Mouse (Mus musculus): ENCODE data around the gene Aco2. TPM values are rescaled to one million over a fixed set of nuclear protein-coding genes. Genes with fewer than 3 reads are reported as not detected.

The Aco2 gene
- polyA plus RNA-seq, 1 experiment = 174 TPM

GRCm38 (mm10) chr15:81921255-81921654, 49.1 kb downstream of the Aco2 start:
- Histone ChIP-seq H3K4me1 (ENCODE audit: control insufficient read depth, insufficient read depth, low read length) (no peaks in the 10 kb centered on the region), H3K36me3 (ENCODE audit: control insufficient read depth, insufficient read depth, low read length, poor library complexity, severe bottlenecking) (no peaks in the 10 kb centered on the region)

DNA sequence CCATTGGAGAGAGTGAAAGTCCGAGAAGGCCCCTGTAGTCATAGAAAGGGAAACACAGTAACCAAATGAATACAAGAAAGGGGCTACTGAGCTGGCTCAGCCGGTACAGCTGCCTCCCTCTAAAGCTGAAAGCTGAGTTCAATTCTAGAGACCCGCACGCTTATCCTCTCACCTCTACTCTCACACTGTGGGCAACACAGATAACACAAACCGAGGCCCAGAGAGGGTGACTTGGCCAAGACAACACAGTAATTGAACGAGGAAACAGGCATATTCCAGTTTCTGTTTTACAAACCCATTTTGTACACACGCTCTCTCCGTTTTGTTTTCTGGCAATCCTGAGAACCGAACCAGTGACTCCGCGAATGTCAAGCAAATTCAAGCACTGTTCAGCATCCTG, 52.8 kb downstream of the Aco2 start:
- peak overlapping the region; percentile 77 for H3K4me3 ChIP-seq (ENCODE audit: low read depth, low read length)
- H3K9ac ChIP-seq (ENCODE audit: low read depth, poor library complexity, severe bottlenecking) = peak overlapping the region; percentile 89
- H3K4me1 ChIP-seq (ENCODE audit: control insufficient read depth, insufficient read depth, low read length) = no peaks in the 10 kb centered on the region
- no peaks in the 10 kb centered on the region for H3K36me3 ChIP-seq (ENCODE audit: control insufficient read depth, insufficient read depth, low read length, poor library complexity, severe bottlenecking)
- no peaks in the 10 kb centered on the region for H3K9me3 ChIP-seq (replicated peaks; ENCODE audit: control insufficient read depth, insufficient read depth, low read length, poor library complexity, severe bottlenecking)
- no peaks in the 10 kb centered on the region for H3K27me3 ChIP-seq (ENCODE audit: control insufficient read depth, insufficient read depth, low read length, poor library complexity, severe bottlenecking)
- H3K27ac ChIP-seq (ENCODE audit: insufficient read depth, low read length) = no peak overlapping the region
- TF ChIP-seq EP300 (IDR thresholded peaks at IDR 0.05; ENCODE audit: insufficient read depth, low read depth, low read length) (no peak), POLR2A (IDR thresholded peaks at IDR 0.05; ENCODE audit: insufficient read depth, low read length) (no peak), CTCF (IDR thresholded peaks at IDR 0.05; ENCODE audit: low read depth, low read length) (no peak)

More at GRCm38 (mm10) chr15:81921255-81921654, 49.1 kb downstream of the Aco2 start:
- Histone ChIP-seq H3K27ac (ENCODE audit: insufficient read depth, low read length) (no peak overlapping the region), H3K9ac (ENCODE audit: low read depth, poor library complexity, severe bottlenecking) (no peak overlapping the region), H3K27me3 (ENCODE audit: control insufficient read depth, insufficient read depth, low read length, poor library complexity, severe bottlenecking) (no peaks in the 10 kb centered on the region), H3K4me3 (ENCODE audit: low read depth, low read length) (no peak overlapping the region), H3K9me3 (replicated peaks; ENCODE audit: control insufficient read depth, insufficient read depth, low read length, poor library complexity, severe bottlenecking) (no peaks in the 10 kb centered on the region)
- TF ChIP-seq POLR2A (IDR thresholded peaks at IDR 0.05; ENCODE audit: insufficient read depth, low read length) (no peak), CTCF (IDR thresholded peaks at IDR 0.05; ENCODE audit: low read depth, low read length) (no peak), EP300 (IDR thresholded peaks at IDR 0.05; ENCODE audit: insufficient read depth, low read depth, low read length) (no peak)

DNA sequence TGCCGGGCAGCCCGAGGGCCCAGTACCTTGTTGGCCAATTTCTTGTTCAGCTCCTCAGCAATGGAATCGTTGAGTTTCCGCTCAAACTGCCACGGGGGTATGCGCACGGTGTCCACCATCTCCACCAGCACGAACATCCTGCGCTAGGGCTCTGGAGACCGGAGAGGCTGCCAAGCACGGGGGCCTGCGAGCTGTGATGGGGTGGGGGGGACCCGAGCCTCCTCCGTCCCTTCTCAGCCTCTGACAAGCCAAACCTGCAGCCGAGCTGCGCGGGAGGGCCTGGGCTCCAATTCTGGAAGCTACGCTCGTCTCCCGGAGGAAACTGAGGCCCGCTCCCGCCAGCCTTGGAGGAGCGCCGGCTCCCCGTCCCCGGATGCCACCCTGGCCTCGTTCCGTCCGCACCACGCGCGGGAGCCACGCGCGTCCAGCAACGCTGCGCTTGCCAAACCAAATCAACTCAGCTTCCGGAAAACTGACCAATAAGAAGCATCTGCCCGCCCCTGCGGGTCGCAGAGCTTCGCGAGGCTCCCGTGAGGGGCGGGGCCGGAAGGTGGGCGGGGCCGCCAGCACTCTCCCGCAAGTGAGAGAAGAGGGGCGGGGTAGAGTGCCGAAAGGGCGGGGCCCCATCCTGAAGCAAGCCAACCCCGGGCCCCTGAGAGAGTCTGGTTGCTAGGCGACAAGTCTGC, 53.8 kb downstream of the Aco2 start, which contains the start of gene Polr3h:
TSS of gene Polr3h (minus strand) at position 481 of the 686 bp plus-strand sequence.
- Histone ChIP-seq H3K9me3 (replicated peaks; ENCODE audit: control insufficient read depth, insufficient read depth, low read length, poor library complexity, severe bottlenecking) (no peaks in the 10 kb centered on the region), H3K36me3 (ENCODE audit: control insufficient read depth, insufficient read depth, low read length, poor library complexity, severe bottlenecking) (no peaks in the 10 kb centered on the region), H3K4me1 (ENCODE audit: control insufficient read depth, insufficient read depth, low read length) (no peaks in the 10 kb centered on the region), H3K27ac (ENCODE audit: insufficient read depth, low read length) (no peak within 1 kb of the TSS), H3K4me3 (ENCODE audit: low read depth, low read length) (peak within 1 kb of the TSS; percentile 77), H3K9ac (ENCODE audit: low read depth, poor library complexity, severe bottlenecking) (peak within 1 kb of the TSS; percentile 89), H3K27me3 (ENCODE audit: control insufficient read depth, insufficient read depth, low read length, poor library complexity, severe bottlenecking) (no peaks in the 10 kb centered on the region)
- TF ChIP-seq POLR2A (IDR thresholded peaks at IDR 0.05; ENCODE audit: insufficient read depth, low read length) (peak; percentile 38), EP300 (IDR thresholded peaks at IDR 0.05; ENCODE audit: insufficient read depth, low read depth, low read length) (no peak)

DNA sequence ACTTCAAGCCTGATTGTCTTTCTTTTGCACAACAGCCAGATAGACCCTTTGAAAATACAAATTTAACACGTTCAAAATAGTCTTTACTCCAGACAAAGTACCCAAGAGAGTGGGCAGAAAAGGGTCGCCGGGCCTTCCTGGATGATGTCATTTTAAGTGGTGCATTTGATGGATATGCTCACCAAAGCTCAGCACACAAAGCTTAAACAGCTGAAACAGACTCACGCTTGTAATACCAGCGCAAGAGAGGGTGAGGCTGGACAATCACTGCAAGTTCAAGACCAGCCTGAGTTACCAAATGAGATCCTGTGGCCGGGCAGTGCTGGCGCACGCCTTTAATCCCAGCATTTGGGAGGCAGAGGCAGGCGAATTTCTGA, 54.3 kb downstream of the Aco2 start:
- Histone ChIP-seq H3K4me3 (ENCODE audit: low read depth, low read length) (no peak overlapping the region), H3K4me1 (ENCODE audit: control insufficient read depth, insufficient read depth, low read length) (no peaks in the 10 kb centered on the region), H3K27ac (ENCODE audit: insufficient read depth, low read length) (no peak overlapping the region), H3K9ac (ENCODE audit: low read depth, poor library complexity, severe bottlenecking) (no peak overlapping the region), H3K9me3 (replicated peaks; ENCODE audit: control insufficient read depth, insufficient read depth, low read length, poor library complexity, severe bottlenecking) (no peaks in the 10 kb centered on the region), H3K27me3 (ENCODE audit: control insufficient read depth, insufficient read depth, low read length, poor library complexity, severe bottlenecking) (no peaks in the 10 kb centered on the region), H3K36me3 (ENCODE audit: control insufficient read depth, insufficient read depth, low read length, poor library complexity, severe bottlenecking) (no peaks in the 10 kb centered on the region)
- TF ChIP-seq POLR2A (IDR thresholded peaks at IDR 0.05; ENCODE audit: insufficient read depth, low read length) (no peak), EP300 (IDR thresholded peaks at IDR 0.05; ENCODE audit: insufficient read depth, low read depth, low read length) (no peak), CTCF (IDR thresholded peaks at IDR 0.05; ENCODE audit: low read depth, low read length) (no peak)

DNA sequence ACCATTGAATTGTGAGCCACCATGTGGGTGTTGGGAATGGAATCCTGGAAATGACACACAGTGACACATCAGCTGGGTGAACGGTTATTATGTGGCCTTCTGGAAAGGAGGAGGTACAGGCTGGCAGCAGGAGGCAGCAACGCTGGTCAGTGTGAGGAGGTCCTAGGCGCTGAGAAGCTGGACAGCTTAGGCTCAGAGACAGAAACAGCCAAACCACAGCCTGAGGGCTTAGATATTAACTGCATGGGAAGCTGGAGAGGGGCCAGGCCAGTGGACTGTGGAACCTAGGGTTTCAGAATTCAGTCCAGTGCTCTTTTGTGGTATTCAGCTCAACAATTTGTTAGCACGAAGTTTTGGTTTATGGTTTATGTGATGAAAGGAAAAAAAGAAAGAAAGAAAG, 55.6 kb downstream of the Aco2 start:
- Histone ChIP-seq H3K4me3 (ENCODE audit: low read depth, low read length) (no peak overlapping the region), H3K4me1 (ENCODE audit: control insufficient read depth, insufficient read depth, low read length) (no peaks in the 10 kb centered on the region), H3K27me3 (ENCODE audit: control insufficient read depth, insufficient read depth, low read length, poor library complexity, severe bottlenecking) (no peaks in the 10 kb centered on the region), H3K36me3 (ENCODE audit: control insufficient read depth, insufficient read depth, low read length, poor library complexity, severe bottlenecking) (no peaks in the 10 kb centered on the region), H3K9ac (ENCODE audit: low read depth, poor library complexity, severe bottlenecking) (no peak overlapping the region), H3K27ac (ENCODE audit: insufficient read depth, low read length) (no peak overlapping the region), H3K9me3 (replicated peaks; ENCODE audit: control insufficient read depth, insufficient read depth, low read length, poor library complexity, severe bottlenecking) (no peaks in the 10 kb centered on the region)
- TF ChIP-seq POLR2A (IDR thresholded peaks at IDR 0.05; ENCODE audit: insufficient read depth, low read length) = no peak
- TF ChIP-seq CTCF (IDR thresholded peaks at IDR 0.05; ENCODE audit: low read depth, low read length) = no peak
- TF ChIP-seq EP300 (IDR thresholded peaks at IDR 0.05; ENCODE audit: insufficient read depth, low read depth, low read length) = no peak

GRCm38 (mm10) chr15:81928277-81928676, 56.2 kb downstream of the Aco2 start:
- TF ChIP-seq POLR2A (IDR thresholded peaks at IDR 0.05; ENCODE audit: insufficient read depth, low read length) (no peak), EP300 (IDR thresholded peaks at IDR 0.05; ENCODE audit: insufficient read depth, low read depth, low read length) (no peak), CTCF (IDR thresholded peaks at IDR 0.05; ENCODE audit: low read depth, low read length) (no peak)
- Histone ChIP-seq H3K36me3 (ENCODE audit: control insufficient read depth, insufficient read depth, low read length, poor library complexity, severe bottlenecking) (no peaks in the 10 kb centered on the region), H3K9me3 (replicated peaks; ENCODE audit: control insufficient read depth, insufficient read depth, low read length, poor library complexity, severe bottlenecking) (no peaks in the 10 kb centered on the region), H3K27me3 (ENCODE audit: control insufficient read depth, insufficient read depth, low read length, poor library complexity, severe bottlenecking) (no peaks in the 10 kb centered on the region), H3K9ac (ENCODE audit: low read depth, poor library complexity, severe bottlenecking) (no peak overlapping the region), H3K4me3 (ENCODE audit: low read depth, low read length) (no peak overlapping the region), H3K27ac (ENCODE audit: insufficient read depth, low read length) (no peak overlapping the region), H3K4me1 (ENCODE audit: control insufficient read depth, insufficient read depth, low read length) (no peaks in the 10 kb centered on the region)

Data from ES-Bruce4 (cell line).